Mouse (Mus musculus): Measurements from ENCODE around the gene Rhod. TPM values are rescaled to one million over a fixed set of nuclear protein-coding genes. Genes with fewer than 3 reads are reported as not detected.

Rhod gene
- polyA plus RNA-seq (2012; ENCODE audit: insufficient read depth, insufficient read length, missing spikeins), result 1.1 and 1.4 TPM in 2 replicates

GRCm38 (mm10) chr19:4439161-4439801, at the start of gene Rhod:
Gene Rhod (minus strand): TSS chr19:4439432.
- TF ChIP-seq CTCF (IDR thresholded peaks at IDR 0.05; ENCODE audit: low read depth, low read length) (0 out of 2 replicates have a peak, but pooled peaks have one; percentile 27), POLR2A (IDR thresholded peaks at IDR 0.05; ENCODE audit: borderline replicate concordance, low read depth, low read length) (no peak)
- Histone ChIP-seq H3K4me1 (ENCODE audit: control insufficient read depth, insufficient read depth, low read length) (peaks cover 27% of the 10 kb centered on the region), H3K4me3 (ENCODE audit: insufficient read depth, low read length) (peak within 1 kb of the TSS; percentile 67), H3K27ac (ENCODE audit: insufficient read depth, low read depth, low read length) (peak within 1 kb of the TSS; percentile 57)

GRCm38 (mm10) chr19:4487877-4488276, 48.6 kb upstream of the Rhod start:
- no peak overlapping the region for H3K27ac ChIP-seq (ENCODE audit: insufficient read depth, low read depth, low read length)
- H3K4me1 ChIP-seq (ENCODE audit: control insufficient read depth, insufficient read depth, low read length), result no peaks in the 10 kb centered on the region
- no peak for TF ChIP-seq POLR2A (IDR thresholded peaks at IDR 0.05; ENCODE audit: borderline replicate concordance, low read depth, low read length)
- no peak for TF ChIP-seq CTCF (IDR thresholded peaks at IDR 0.05; ENCODE audit: low read depth, low read length)
- H3K4me3 ChIP-seq (ENCODE audit: insufficient read depth, low read length), result no peak overlapping the region

GRCm38 (mm10) chr19:4485006-4485405, 45.8 kb upstream of the Rhod start:
- H3K27ac ChIP-seq (ENCODE audit: insufficient read depth, low read depth, low read length), result no peak overlapping the region
- H3K4me3 ChIP-seq (ENCODE audit: insufficient read depth, low read length), result no peak overlapping the region
- H3K4me1 ChIP-seq (ENCODE audit: control insufficient read depth, insufficient read depth, low read length), result no peaks in the 10 kb centered on the region
- TF ChIP-seq POLR2A (IDR thresholded peaks at IDR 0.05; ENCODE audit: borderline replicate concordance, low read depth, low read length), result no peak
- no peak for TF ChIP-seq CTCF (IDR thresholded peaks at IDR 0.05; ENCODE audit: low read depth, low read length)

- H3K4me3 ChIP-seq (ENCODE audit: insufficient read depth, low read length), result no peak overlapping the region
- TF ChIP-seq POLR2A (IDR thresholded peaks at IDR 0.05; ENCODE audit: borderline replicate concordance, low read depth, low read length) (no peak), CTCF (IDR thresholded peaks at IDR 0.05; ENCODE audit: low read depth, low read length) (no peak)
- no peak overlapping the region for H3K27ac ChIP-seq (ENCODE audit: insufficient read depth, low read depth, low read length)
- H3K4me1 ChIP-seq (ENCODE audit: control insufficient read depth, insufficient read depth, low read length), result no peaks in the 10 kb centered on the region
Observed at GRCm38 (mm10) chr19:4482111-4482859, 43.1 kb upstream of the Rhod start.

- Histone ChIP-seq H3K27ac (ENCODE audit: insufficient read depth, low read depth, low read length) (no peak overlapping the region), H3K4me3 (ENCODE audit: insufficient read depth, low read length) (no peak overlapping the region), H3K4me1 (ENCODE audit: control insufficient read depth, insufficient read depth, low read length) (no peaks in the 10 kb centered on the region)
- TF ChIP-seq CTCF (IDR thresholded peaks at IDR 0.05; ENCODE audit: low read depth, low read length), result no peak
- TF ChIP-seq POLR2A (IDR thresholded peaks at IDR 0.05; ENCODE audit: borderline replicate concordance, low read depth, low read length), result no peak
Observed at GRCm38 (mm10) chr19:4481326-4481725, 42.1 kb upstream of the Rhod start.

- TF ChIP-seq POLR2A (IDR thresholded peaks at IDR 0.05; ENCODE audit: borderline replicate concordance, low read depth, low read length) (no peak), CTCF (IDR thresholded peaks at IDR 0.05; ENCODE audit: low read depth, low read length) (no peak)
- H3K27ac ChIP-seq (ENCODE audit: insufficient read depth, low read depth, low read length), result no peak overlapping the region
- H3K4me3 ChIP-seq (ENCODE audit: insufficient read depth, low read length), result no peak overlapping the region
- H3K4me1 ChIP-seq (ENCODE audit: control insufficient read depth, insufficient read depth, low read length), result no peaks in the 10 kb centered on the region
Observed at GRCm38 (mm10) chr19:4480041-4480440, 40.8 kb upstream of the Rhod start.

GRCm38 (mm10) chr19:4478190-4478516, 38.9 kb upstream of the Rhod start:
- Histone ChIP-seq H3K27ac (ENCODE audit: insufficient read depth, low read depth, low read length) (no peak overlapping the region), H3K4me1 (ENCODE audit: control insufficient read depth, insufficient read depth, low read length) (no peaks in the 10 kb centered on the region), H3K4me3 (ENCODE audit: insufficient read depth, low read length) (no peak overlapping the region)
- TF ChIP-seq POLR2A (IDR thresholded peaks at IDR 0.05; ENCODE audit: borderline replicate concordance, low read depth, low read length) (no peak), CTCF (IDR thresholded peaks at IDR 0.05; ENCODE audit: low read depth, low read length) (no peak)

GRCm38 (mm10) chr19:4477345-4478189, 38.3 kb upstream of the Rhod start, which contains the start of gene Syt12:
Gene Syt12 (minus strand): TSS chr19:4477447.
- no peak within 1 kb of the TSS for H3K27ac ChIP-seq (ENCODE audit: insufficient read depth, low read depth, low read length)
- TF ChIP-seq CTCF (IDR thresholded peaks at IDR 0.05; ENCODE audit: low read depth, low read length) (no peak), POLR2A (IDR thresholded peaks at IDR 0.05; ENCODE audit: borderline replicate concordance, low read depth, low read length) (no peak)
- peak within 1 kb of the TSS; percentile 50 for H3K4me3 ChIP-seq (ENCODE audit: insufficient read depth, low read length)
- H3K4me1 ChIP-seq (ENCODE audit: control insufficient read depth, insufficient read depth, low read length), result no peaks in the 10 kb centered on the region

- H3K4me3 ChIP-seq (ENCODE audit: insufficient read depth, low read length), result peak overlapping the region; percentile 50
- no peak for TF ChIP-seq POLR2A (IDR thresholded peaks at IDR 0.05; ENCODE audit: borderline replicate concordance, low read depth, low read length)
- no peak overlapping the region for H3K27ac ChIP-seq (ENCODE audit: insufficient read depth, low read depth, low read length)
- H3K4me1 ChIP-seq (ENCODE audit: control insufficient read depth, insufficient read depth, low read length), result no peaks in the 10 kb centered on the region
Observed at GRCm38 (mm10) chr19:4476601-4477257, 37.5 kb upstream of the Rhod start.

Measured in bone marrow macrophage, adult 2 months (primary cell).